Mouse (Mus musculus): ENCODE data around the gene Htra3. TPM values are rescaled to one million over a fixed set of nuclear protein-coding genes. Genes with fewer than 3 reads are reported as not detected.

The Htra3 gene
- polyA plus RNA-seq, 1 experiment from 2014 or later, result 29.2 TPM

DNA sequence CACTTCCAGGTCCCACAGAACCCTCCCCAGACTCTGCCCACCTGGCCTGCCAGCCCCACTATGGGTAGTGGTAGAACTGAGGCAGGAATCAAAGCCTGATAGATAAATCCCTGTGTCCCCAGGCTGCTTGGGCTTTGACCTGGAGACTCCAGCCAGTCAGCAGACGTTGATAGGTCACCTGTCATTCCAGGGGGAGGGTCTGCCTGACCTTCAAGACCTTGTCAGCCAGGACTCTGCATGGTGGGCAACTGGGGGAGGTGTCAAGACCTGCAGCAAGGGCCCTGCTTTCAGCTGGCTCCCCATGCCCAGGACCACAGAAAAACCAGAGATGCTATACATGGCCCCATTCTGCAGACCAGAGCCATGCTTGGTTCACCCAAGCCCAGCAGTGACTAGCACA lies 7.0 kb downstream of the Htra3 start:
- peak overlapping the region; percentile 91 for H3K27ac ChIP-seq
- H3K4me3 ChIP-seq, result no peak overlapping the region
- H3K27me3 ChIP-seq, result peaks cover 4% of the 10 kb centered on the region; the same call in 1 of the 2 replicates
- no peaks in the 10 kb centered on the region for H3K9me3 ChIP-seq
- no peak overlapping the region for H3K4me2 ChIP-seq
- 45% methylated on average over 1 of the region's 1 CpGs for WGBS
- peaks cover 58% of the 10 kb centered on the region for H3K4me1 ChIP-seq
- H3K36me3 ChIP-seq, result no peaks in the 10 kb centered on the region
- ATAC-seq (ENCODE audit: borderline replicate concordance, extremely low read depth, low FRiP score, low TSS enrichment), result no peak
- H3K9ac ChIP-seq, result no peak overlapping the region

GRCm38 (mm10) chr5:35671474-35671891 lies 8.1 kb downstream of the Htra3 start:
- Histone ChIP-seq H3K9ac (no peak overlapping the region), H3K27me3 (no peaks in the 10 kb centered on the region), H3K4me2 (peak overlapping the region; percentile 22; the same call in 1 of the 2 replicates), H3K27ac (peak overlapping the region; percentile 91), H3K4me1 (peaks cover 58% of the 10 kb centered on the region), H3K9me3 (no peaks in the 10 kb centered on the region), H3K36me3 (no peaks in the 10 kb centered on the region), H3K4me3 (no peak overlapping the region)
- 38% methylated on average over 9 of the region's 9 CpGs for WGBS
- peak; percentile 59 for ATAC-seq (ENCODE audit: borderline replicate concordance, extremely low read depth, low FRiP score, low TSS enrichment)

DNA sequence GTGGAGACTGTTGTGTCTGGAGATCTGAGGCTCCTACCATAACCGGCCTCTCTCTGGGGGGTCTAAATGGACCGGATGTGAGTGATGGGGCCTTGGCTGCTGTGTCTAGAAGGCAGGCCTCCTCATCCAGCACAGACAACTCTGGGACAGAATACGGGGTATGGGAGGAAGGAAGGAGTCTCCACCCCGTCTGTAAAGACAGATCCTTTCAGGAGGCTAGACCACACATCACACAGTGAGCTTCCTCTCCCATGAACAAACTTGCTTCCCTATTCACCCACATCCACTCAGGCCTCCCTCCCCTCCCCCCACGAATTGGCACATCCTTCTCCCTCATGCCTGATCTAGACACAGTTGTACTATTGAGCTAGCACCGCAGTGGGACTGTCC lies 9.2 kb downstream of the Htra3 start:
- H3K36me3 ChIP-seq, result no peaks in the 10 kb centered on the region
- H3K27me3 ChIP-seq, result no peaks in the 10 kb centered on the region
- ATAC-seq (ENCODE audit: borderline replicate concordance, extremely low read depth, low FRiP score, low TSS enrichment), result peak; percentile 47; the same call in 1 of the 2 replicates
- no peaks in the 10 kb centered on the region for H3K9me3 ChIP-seq
- no peak overlapping the region for H3K4me3 ChIP-seq
- no peak overlapping the region for H3K9ac ChIP-seq
- peak overlapping the region; percentile 91 for H3K27ac ChIP-seq
- WGBS, result 24% methylated on average over 6 of the region's 6 CpGs
- H3K4me1 ChIP-seq, result peaks cover 58% of the 10 kb centered on the region
- peak overlapping the region; percentile 22 for H3K4me2 ChIP-seq

DNA sequence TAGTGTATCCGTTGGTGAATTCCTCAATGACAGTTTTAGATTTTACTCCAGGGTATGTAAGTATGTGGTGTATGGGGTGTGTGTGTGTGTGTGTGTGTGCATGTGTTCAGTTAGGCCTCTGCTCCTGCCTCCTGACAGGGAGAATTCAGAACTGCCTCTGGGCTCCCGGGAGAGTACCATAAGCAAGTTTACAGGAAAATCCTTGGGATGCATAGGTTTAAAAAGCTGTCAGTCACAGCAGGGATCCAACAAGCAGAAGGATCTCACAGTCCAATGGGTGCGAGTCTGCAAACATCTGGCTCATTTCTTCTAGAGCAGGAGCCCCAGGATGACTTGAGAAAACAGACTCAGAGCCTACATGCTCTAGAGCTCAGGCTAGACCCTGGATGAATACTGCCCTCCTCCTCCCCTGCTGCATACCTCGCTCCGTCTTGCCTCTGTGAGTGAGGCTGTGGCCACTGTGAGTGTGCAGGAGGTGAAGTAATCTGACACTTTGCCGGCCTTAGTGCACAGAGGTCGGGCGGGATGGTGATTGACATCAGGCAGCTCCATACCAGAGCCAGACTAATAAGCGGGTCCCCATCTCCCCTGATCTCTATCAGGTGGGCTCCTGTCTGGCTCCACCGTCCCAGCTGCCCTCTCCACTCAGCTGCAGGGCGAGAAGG lies 9.7 kb downstream of the Htra3 start:
- Histone ChIP-seq H3K9me3 (no peaks in the 10 kb centered on the region), H3K27me3 (no peaks in the 10 kb centered on the region), H3K4me2 (peak overlapping the region; percentile 22), H3K9ac (no peak overlapping the region), H3K4me3 (no peak overlapping the region), H3K27ac (peak overlapping the region; percentile 91), H3K4me1 (peaks cover 58% of the 10 kb centered on the region), H3K36me3 (no peaks in the 10 kb centered on the region)
- 15% methylated on average over 11 of the region's 11 CpGs for whole genome bisulfite sequencing
- no peak for ATAC-seq (ENCODE audit: borderline replicate concordance, extremely low read depth, low FRiP score, low TSS enrichment)

DNA sequence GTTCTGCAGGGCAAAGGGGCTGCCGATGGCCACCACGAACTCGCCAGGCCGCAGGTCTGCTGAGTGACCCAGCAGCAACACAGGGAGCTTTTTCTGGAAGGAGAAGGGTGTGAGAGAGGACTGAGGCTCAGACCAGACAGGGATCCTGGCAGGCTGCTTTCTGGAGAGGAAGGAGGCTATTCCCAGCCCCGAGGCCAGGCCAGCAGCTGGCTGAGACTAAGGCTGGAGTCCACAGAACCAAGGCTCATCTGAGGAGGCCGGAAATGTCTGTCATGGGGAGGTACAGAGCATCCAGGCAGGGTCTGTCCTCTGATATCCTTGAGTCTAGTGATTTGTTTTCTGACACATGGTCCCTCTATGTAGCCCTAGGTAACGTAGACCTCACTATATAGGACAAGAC lies 13.4 kb downstream of the Htra3 start:
- H3K36me3 ChIP-seq, result no peaks in the 10 kb centered on the region
- H3K27ac ChIP-seq, result no peak overlapping the region
- H3K4me3 ChIP-seq, result no peak overlapping the region
- no peak overlapping the region for H3K4me2 ChIP-seq
- H3K27me3 ChIP-seq, result no peaks in the 10 kb centered on the region
- no peak overlapping the region for H3K9ac ChIP-seq
- peaks cover 29% of the 10 kb centered on the region for H3K4me1 ChIP-seq
- H3K9me3 ChIP-seq, result no peaks in the 10 kb centered on the region
- no peak for ATAC-seq (ENCODE audit: borderline replicate concordance, extremely low read depth, low FRiP score, low TSS enrichment)
- WGBS, result 87% methylated on average over 7 of the region's 7 CpGs

- 72% methylated on average over 9 of the region's 9 CpGs for WGBS
- Histone ChIP-seq H3K4me1 (peaks cover 7% of the 10 kb centered on the region), H3K27ac (no peak overlapping the region), H3K36me3 (no peaks in the 10 kb centered on the region), H3K4me2 (no peak overlapping the region), H3K4me3 (no peak overlapping the region), H3K9ac (no peak overlapping the region), H3K9me3 (no peaks in the 10 kb centered on the region), H3K27me3 (no peaks in the 10 kb centered on the region)
- no peak for ATAC-seq (ENCODE audit: borderline replicate concordance, extremely low read depth, low FRiP score, low TSS enrichment)
Measured at GRCm38 (mm10) chr5:35662021-35662545, 17.5 kb downstream of the Htra3 start.

DNA sequence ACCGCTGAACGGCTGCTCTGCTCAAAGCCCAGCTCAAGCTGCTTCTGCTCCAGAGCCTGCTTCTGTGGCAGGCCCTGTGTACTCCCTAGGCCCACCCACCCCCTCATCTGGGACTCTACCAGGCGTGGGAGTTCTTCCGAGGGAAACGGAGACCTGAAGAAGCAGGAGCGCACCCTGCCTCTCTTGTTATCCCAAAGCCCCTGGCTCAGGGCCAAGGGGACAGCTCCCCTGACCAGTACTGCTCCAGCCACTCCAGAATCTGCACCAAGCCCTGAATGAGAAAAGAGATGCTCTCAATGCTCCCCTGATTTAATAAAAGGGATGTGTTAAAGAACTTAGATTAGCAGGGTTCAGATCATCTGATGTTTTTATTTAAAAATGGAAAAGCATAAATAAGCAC lies 18.4 kb downstream of the Htra3 start:
- H3K4me3 ChIP-seq, result no peak overlapping the region
- no peak overlapping the region for H3K27ac ChIP-seq
- H3K36me3 ChIP-seq, result no peaks in the 10 kb centered on the region
- peaks cover 7% of the 10 kb centered on the region for H3K4me1 ChIP-seq
- 62% methylated on average over 6 of the region's 6 CpGs for WGBS
- H3K27me3 ChIP-seq, result no peaks in the 10 kb centered on the region
- H3K9ac ChIP-seq, result no peak overlapping the region
- H3K4me2 ChIP-seq, result no peak overlapping the region
- H3K9me3 ChIP-seq, result no peaks in the 10 kb centered on the region
- ATAC-seq (ENCODE audit: borderline replicate concordance, extremely low read depth, low FRiP score, low TSS enrichment), result no peak

DNA sequence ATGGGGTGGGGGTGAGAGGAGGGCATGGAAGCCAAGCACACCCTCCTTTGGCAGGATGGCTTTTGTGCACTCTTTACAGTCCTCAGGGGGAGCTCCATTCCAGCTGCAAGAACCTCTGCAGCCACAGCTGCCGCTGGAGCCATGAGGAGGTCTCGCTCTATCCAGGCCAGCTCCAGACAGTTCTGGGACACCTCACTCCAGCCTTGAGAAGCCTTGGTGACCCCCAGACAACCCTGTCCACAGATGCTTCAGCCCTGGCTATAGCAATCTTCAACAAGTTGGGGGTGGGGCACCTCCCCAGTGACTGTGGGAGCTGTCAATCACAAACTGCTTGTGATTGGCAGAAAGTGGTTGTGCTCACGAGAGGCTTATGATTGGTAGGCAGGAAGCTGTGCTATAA lies 20.1 kb downstream of the Htra3 start:
- H3K27me3 ChIP-seq, result no peaks in the 10 kb centered on the region
- H3K4me1 ChIP-seq, result peaks cover 7% of the 10 kb centered on the region
- WGBS, result 45% methylated on average over 3 of the region's 3 CpGs
- H3K4me3 ChIP-seq, result no peak overlapping the region
- no peaks in the 10 kb centered on the region for H3K9me3 ChIP-seq
- ATAC-seq (ENCODE audit: borderline replicate concordance, extremely low read depth, low FRiP score, low TSS enrichment), result no peak
- no peak overlapping the region for H3K27ac ChIP-seq
- no peaks in the 10 kb centered on the region for H3K36me3 ChIP-seq
- H3K4me2 ChIP-seq, result no peak overlapping the region
- H3K9ac ChIP-seq, result no peak overlapping the region

DNA sequence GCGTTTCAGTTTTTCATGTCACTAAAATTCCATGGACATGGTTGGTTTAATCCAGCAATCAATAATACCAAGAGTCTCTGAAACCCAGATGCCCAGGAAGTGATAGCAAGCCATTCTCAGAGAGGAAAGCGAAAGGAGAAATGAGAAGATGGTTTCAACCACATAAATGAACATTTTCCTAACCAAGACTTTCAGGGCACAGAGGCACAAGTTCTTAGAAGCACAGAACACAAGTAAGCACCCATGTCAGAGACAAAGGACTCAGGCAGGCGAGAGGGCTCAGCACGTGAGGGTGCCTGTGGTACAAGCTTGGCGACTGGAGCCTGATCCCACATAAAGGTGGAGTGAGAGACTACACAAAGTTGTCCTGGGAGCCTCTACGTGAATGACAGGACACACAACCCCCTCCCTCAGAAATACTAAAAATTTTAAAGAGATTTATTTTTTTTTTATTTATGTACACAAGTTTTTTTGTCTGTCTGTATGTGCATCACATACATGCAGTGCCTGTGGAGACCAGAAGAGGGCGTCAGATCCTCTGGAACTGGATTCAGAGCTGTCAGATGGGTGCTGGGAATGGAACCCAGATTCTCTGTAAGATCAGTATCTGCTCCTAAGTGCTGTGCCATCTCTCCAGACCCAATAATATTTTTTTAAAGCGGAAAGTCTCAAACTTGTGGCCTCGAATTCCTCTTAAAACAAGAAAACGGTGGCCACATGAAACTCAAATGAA lies 23.7 kb downstream of the Htra3 start:
- Histone ChIP-seq H3K4me2 (no peak overlapping the region), H3K27ac (no peak overlapping the region), H3K36me3 (no peaks in the 10 kb centered on the region), H3K4me1 (no peaks in the 10 kb centered on the region), H3K9ac (no peak overlapping the region), H3K4me3 (no peak overlapping the region), H3K27me3 (no peaks in the 10 kb centered on the region), H3K9me3 (no peaks in the 10 kb centered on the region)
- ATAC-seq (ENCODE audit: borderline replicate concordance, extremely low read depth, low FRiP score, low TSS enrichment), result no peak
- WGBS, result 88% methylated on average over 10 of the region's 10 CpGs

- Histone ChIP-seq H3K9ac (no peak overlapping the region), H3K4me3 (no peak overlapping the region), H3K27ac (no peak overlapping the region), H3K4me2 (no peak overlapping the region), H3K4me1 (no peaks in the 10 kb centered on the region), H3K27me3 (no peaks in the 10 kb centered on the region), H3K9me3 (no peaks in the 10 kb centered on the region), H3K36me3 (no peaks in the 10 kb centered on the region)
- WGBS, result 58% methylated on average over 9 of the region's 9 CpGs
- no peak for ATAC-seq (ENCODE audit: borderline replicate concordance, extremely low read depth, low FRiP score, low TSS enrichment)
Measured at GRCm38 (mm10) chr5:35653743-35654395, 25.7 kb downstream of the Htra3 start.

GRCm38 (mm10) chr5:35652872-35653271 lies 26.7 kb downstream of the Htra3 start:
- Histone ChIP-seq H3K27ac (no peak overlapping the region), H3K4me3 (no peak overlapping the region), H3K27me3 (no peaks in the 10 kb centered on the region), H3K9ac (no peak overlapping the region), H3K9me3 (no peaks in the 10 kb centered on the region), H3K36me3 (no peaks in the 10 kb centered on the region), H3K4me1 (peaks cover 6% of the 10 kb centered on the region; the same call in 1 of the 2 replicates), H3K4me2 (no peak overlapping the region)
- no peak for ATAC-seq (ENCODE audit: borderline replicate concordance, extremely low read depth, low FRiP score, low TSS enrichment)
- 87% methylated on average over 13 of the region's 13 CpGs for WGBS

DNA sequence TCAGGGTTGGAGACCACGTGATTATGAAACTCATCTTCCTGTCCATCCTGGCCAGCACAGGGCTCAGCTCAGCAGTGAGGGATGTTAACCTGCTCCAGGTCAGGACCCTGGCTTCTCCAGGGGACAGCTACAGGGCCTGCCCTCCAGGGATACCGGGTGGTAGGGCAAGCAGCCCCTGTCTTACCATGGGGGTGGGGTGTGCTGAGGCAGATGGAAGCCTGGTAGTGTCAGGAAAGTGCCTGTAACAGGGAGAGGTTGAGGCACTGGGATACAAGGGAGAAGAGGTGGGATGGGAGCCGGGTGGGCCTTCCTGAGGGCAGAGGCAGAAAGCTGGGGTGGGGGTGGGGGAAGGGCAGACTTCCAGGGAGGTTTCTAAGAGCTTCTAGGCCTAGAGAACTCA lies 27.3 kb downstream of the Htra3 start:
- no peak overlapping the region for H3K27ac ChIP-seq
- no peak for ATAC-seq (ENCODE audit: borderline replicate concordance, extremely low read depth, low FRiP score, low TSS enrichment)
- 79% methylated on average over 3 of the region's 3 CpGs for WGBS
- H3K36me3 ChIP-seq, result no peaks in the 10 kb centered on the region
- H3K9me3 ChIP-seq, result no peaks in the 10 kb centered on the region
- H3K4me3 ChIP-seq, result no peak overlapping the region
- peaks cover 11% of the 10 kb centered on the region; the same call in 1 of the 2 replicates for H3K4me1 ChIP-seq
- no peaks in the 10 kb centered on the region for H3K27me3 ChIP-seq
- H3K9ac ChIP-seq, result no peak overlapping the region
- H3K4me2 ChIP-seq, result no peak overlapping the region

Data from lung, embryonic 15.5 days (tissue).